Mouse (Mus musculus): Measurements from ENCODE around the gene Efl1. TPM values are rescaled to one million over a fixed set of nuclear protein-coding genes. Genes with fewer than 3 reads are reported as not detected.

The Efl1 gene
- total RNA-seq (2023) = 10 to 100 TPM; 13.1 to 13.5 TPM

GRCm38 (mm10) chr7:82648353-82649080, at the start of gene Efl1, which contains the start of gene Saxo2:
TSS of gene Efl1 (plus strand) at chr7:82648614.
TSS of gene Saxo2 (minus strand) at chr7:82648528.

Other genes with a start within 250 kb of the Efl1 start
- under 1 TPM in 1 of 2 experiments, not detected in 1; 0.71 TPM for gene Saxo2, start 86 bp upstream of the Efl1 start, total RNA-seq (2023)
- 1 to 10 TPM; 1.9 to 2.8 TPM for gene Mex3b, start 218.7 kb downstream of the Efl1 start, total RNA-seq (2023)